In genomic region chr2:90619648-90620047, GRCm38 (mm10) we compare ENCODE assay signal across 24 mouse cellular contexts.
"Had no signal": no experiment of that assay in that cellular context is flagged by ENCODE, and none has a peak within 500 bp of the region (broad histone marks: within the 10 kb centered on the region; RNA-seq: fewer than 3 reads in every experiment).

No protein-coding gene starts in this region.

- H3K27ac ChIP-seq: lung, embryonic 15.5 days; macrophage; midbrain, embryonic 10.5 days; midbrain, embryonic 12.5 days; neural tube, embryonic 13.5 days; neural tube, embryonic 15.5 days; stomach, embryonic 15.5 days; stomach, postnatal 0 days had no signal

- H3K9me3 ChIP-seq: lung, embryonic 15.5 days; megakaryocyte, embryonic 14.5 days; midbrain, embryonic 10.5 days; midbrain, embryonic 12.5 days; neural tube, embryonic 13.5 days; neural tube, embryonic 15.5 days; stomach, embryonic 15.5 days had no signal

- H3K9ac ChIP-seq: liver, postnatal 0 days; lung, embryonic 15.5 days; midbrain, embryonic 12.5 days; neural tube, embryonic 13.5 days; neural tube, embryonic 15.5 days; stomach, embryonic 15.5 days had no signal

- ATAC-seq: liver, postnatal 0 days; lung, postnatal 0 days; midbrain, embryonic 16.5 days had no signal

- H3K4me3 ChIP-seq: lung, embryonic 15.5 days; megakaryocyte, embryonic 14.5 days; midbrain, embryonic 10.5 days; midbrain, embryonic 12.5 days; myocyte; neural tube, embryonic 13.5 days; neural tube, embryonic 15.5 days; stomach, embryonic 15.5 days had no signal

- H3K27me3 ChIP-seq: lung, embryonic 15.5 days; midbrain, embryonic 12.5 days; neural tube, embryonic 13.5 days; neural tube, embryonic 15.5 days; stomach, embryonic 15.5 days had no signal

- DNase-seq: liver, postnatal 0 days; lung, adult 2 months; lung, postnatal 14 days; lung, postnatal 36 days; midbrain, embryonic 14.5 days; retina, postnatal 1 day; right cerebral cortex, adult 18-20 months; right cerebral cortex, postnatal 25 days; right cerebral cortex, postnatal 4 days; thymus, adult 2 months; thymus, postnatal 25 days; thymus, postnatal 4 days had no signal

- H3K4me2 ChIP-seq: lung, embryonic 15.5 days; midbrain, embryonic 12.5 days; neural tube, embryonic 13.5 days; neural tube, embryonic 15.5 days; stomach, embryonic 15.5 days had no signal

- H3K36me3 ChIP-seq: lung, embryonic 15.5 days; midbrain, embryonic 10.5 days; midbrain, embryonic 12.5 days; neural tube, embryonic 13.5 days; neural tube, embryonic 15.5 days; stomach, embryonic 15.5 days had no signal
